Mouse (Mus musculus) cerebellum, adult 11 months (tissue): ENCODE results near the gene Fgg.

Source experiments
- DNase-seq: peaks from one replicate; pipeline ENCODE4 v3.0.0; 2022

Fgg gene

DNA sequence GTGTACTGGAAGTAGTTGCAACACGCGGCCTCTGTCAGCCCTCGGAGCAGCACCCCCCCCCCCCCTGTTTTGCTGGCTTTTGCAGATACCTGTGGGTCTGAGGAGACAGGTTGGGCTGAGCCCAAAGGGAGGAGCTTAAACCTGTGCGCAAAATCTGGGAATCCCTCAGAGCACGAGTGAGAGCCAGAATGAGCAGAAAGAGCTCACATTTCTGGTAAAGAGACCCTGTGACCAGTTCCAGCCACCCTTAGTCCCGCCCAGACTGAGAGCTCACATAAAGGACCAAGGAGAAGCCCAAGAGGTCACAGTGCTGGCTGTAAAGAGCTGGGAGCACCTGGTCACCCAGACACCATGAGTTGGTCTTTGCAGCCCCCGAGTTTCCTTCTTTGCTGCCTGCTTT lies at the start of gene Fgg:
TSS of gene Fgg (plus strand) at position 168 of the 400 bp plus-strand sequence.
- DNase-seq = no peak

DNA sequence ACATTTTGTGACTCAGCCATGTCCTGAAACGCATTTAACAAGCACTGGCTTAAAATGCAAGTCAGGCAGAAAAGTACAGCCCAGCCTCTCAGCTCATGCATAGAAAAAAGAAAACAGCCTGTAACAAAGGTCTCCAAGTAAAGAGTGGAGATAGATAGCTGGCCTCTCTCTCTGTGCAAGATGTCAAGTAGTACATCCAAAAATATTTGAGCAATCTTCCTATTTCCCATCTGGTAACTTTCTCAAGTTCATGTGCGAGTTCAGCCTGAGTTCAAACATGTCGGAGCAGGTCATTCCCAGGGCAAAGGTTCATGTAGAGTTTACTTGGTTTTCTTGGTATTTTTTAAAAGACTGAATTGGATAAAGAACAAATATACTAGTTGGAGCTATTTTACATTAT lies 36.5 kb upstream of the Fgg start:
- DNase-seq = no peak

DNA sequence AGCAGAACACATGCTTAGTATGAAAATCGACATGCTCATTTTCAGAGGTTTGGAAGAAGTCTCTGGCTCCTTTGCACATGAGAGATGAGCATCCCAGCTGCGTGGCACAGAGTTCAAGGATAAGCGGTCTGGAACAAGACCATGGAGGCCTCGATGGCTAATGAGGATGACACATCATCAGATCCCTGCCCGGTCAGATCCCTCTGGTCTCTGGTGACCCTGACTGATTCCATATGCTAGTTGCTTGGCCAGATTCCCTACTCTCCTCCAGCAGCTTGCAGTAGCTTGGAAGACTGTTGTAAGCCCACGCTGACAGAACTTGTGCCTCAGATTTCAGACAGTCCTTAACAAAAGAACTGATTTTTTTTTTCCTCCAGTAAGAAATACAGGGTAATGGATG lies 26.7 kb upstream of the Fgg start:
- DNase-seq = peak; percentile 4

DNA sequence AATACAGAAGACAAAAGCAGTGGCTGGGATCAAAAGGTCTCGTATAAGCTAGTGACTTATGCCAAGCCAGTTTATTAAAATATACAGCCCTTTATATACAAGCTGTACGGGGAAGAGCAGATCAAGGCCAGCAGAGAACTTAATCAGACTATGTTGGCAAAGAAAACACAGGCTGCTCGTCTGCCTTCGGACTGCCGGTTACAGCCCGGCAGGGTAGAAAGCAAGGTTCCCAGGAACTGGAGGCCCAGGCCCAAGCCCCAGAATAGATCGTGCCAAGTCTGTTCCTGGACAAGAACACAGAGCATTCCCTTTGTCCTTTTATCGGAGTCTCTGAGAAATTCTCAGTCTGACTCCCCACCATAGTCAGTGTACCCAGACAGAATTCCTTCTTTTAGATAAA lies 25.7 kb upstream of the Fgg start:
- DNase-seq = no peak

DNA sequence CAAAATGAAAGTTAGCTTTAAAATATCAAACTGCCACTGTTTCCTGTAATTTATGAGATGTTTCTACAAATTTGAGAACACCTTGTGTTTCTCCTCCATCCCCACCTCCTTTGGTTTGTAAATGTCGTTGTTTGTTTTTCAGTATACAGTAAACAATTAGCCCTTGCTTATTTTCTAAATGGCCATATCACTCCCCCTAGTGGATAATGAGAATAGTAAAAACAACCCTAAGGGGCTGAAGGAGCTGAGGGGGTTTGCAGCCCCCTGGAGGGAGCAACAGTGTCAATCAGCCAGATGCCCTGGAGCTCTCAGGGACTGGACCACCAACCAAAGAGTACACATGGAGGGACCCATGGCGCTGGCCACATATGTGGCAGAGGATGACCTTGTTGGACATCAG lies 22.7 kb upstream of the Fgg start:
- DNase-seq = no peak

DNA sequence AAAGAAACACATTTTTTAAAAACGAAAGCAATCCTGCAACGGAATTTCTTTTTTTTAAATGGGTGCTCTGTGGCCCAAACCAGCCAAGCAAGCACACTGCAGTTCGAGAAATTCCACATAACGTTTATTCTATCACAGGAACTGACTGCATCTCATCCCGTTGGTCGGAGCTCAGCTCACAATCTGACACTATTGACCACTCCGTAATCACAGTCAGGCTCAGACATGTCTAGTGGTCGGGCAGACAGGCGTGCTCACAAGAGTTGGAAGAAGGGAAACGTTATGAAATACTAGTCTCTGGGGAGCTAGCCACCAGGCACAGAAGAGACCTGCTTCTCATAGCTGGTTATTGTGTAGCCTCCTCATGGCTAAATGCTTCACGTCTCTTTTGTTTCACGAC lies 15.6 kb upstream of the Fgg start:
- DNase-seq = no peak

GRCm38 (mm10) chr3:82992956-82993355 lies 14.6 kb upstream of the Fgg start:
- no peak for DNase-seq

- peak; percentile 2 for DNase-seq
These were observed 12.2 kb upstream of the Fgg start for GRCm38 (mm10) chr3:82995368-82995767.

DNA sequence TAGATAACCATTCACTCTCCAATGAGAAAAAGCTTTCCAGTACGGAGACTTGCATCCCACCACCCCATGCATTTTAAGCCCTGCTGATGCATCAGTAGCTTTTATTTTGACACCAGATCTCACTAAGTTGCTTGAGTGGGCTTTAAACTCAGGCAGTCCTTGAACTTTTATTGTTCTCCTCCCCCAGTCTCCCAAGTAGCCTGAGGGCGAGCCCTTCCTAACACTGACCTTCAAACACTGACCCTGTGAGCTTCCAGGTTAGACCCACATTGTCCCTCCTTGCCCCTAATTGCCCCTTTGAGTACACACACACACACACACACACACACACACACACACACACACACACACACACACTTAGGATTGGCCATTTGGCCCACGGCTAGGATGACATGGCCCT lies 10.9 kb upstream of the Fgg start:
- DNase-seq = no peak

- peak; percentile 5 for DNase-seq
These were observed 8.6 kb upstream of the Fgg start for GRCm38 (mm10) chr3:82998772-82999463.

DNA sequence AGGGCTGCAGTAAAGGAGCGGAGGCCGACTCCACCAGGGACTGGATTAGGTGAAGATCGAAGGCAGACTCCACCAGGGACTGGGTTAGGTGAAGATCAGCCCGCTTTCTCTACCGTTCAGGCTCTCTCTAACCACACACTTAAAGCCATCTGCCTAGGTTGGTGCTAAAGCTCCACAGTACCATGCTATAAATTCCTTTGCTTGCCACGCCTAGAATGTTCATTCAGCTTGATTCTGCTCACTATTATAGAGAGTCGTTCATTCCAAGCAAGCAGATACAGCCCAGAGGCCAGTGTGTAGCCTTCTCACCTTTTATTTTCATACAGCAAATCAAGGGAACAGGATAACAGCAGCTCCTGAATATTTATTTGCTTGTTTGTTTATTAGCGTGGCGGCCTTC lies 7.5 kb upstream of the Fgg start:
- DNase-seq = no peak

DNA sequence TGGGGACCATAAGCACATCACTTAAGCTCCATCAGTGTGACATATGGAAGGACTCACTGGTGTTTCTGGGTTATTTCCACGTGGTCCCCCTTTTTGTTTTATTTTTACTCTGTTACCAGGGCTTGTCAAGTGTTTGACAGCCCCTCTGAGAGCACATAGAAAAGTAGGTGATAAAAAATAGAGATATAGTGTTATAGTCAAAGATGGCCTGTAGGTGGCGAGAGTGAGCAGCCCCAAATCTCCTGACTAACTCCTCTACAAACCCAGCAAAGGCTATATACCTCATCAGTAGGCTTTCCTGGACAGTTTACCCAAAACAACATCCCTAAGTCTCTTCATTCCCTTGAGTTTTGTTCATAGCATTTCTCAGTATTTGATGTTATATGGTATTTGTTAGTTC lies 5.3 kb upstream of the Fgg start:
- DNase-seq = peak; percentile 16

GRCm38 (mm10) chr3:83003068-83003467 lies 4.5 kb upstream of the Fgg start:
- DNase-seq = no peak

GRCm38 (mm10) chr3:83004801-83005200 lies 2.7 kb upstream of the Fgg start:
- DNase-seq = no peak

GRCm38 (mm10) chr3:83010291-83010690 lies 2.8 kb downstream of the Fgg start:
- no peak for DNase-seq

DNA sequence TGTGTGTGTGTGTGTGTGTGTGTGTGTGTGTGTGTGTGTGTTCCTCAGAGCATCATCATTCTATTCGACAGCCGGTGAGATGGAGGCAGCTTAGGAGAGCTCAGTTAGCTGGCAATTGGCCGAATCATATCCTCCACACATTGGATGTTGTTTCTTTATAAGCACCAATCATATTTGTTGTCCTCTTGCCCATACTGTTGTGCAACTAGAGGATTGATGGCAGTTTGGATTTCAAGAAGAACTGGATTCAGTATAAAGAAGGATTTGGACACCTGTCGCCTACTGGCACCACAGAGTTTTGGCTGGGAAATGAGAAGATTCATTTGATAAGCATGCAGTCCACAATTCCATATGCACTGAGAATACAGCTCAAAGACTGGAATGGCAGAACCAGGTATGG lies 3.6 kb downstream of the Fgg start:
- DNase-seq = no peak

- DNase-seq = no peak
These were observed 4.0 kb downstream of the Fgg start for GRCm38 (mm10) chr3:83011565-83011964.

DNA sequence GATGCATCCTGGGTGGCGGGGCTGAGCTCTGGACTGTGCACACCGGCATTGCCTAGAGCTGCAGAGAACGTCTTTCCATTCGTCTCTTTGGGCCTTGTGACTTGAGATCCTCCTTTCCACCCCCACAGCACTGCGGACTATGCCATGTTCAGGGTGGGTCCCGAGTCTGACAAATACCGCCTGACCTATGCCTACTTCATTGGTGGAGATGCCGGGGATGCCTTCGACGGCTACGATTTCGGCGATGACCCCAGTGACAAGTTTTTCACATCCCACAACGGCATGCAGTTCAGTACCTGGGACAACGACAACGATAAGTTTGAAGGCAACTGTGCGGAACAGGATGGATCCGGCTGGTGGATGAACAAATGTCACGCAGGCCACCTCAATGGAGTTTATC lies 5.1 kb downstream of the Fgg start:
- no peak for DNase-seq

GRCm38 (mm10) chr3:83013951-83014350 lies 6.4 kb downstream of the Fgg start:
- no peak for DNase-seq

GRCm38 (mm10) chr3:83016236-83016635 lies 8.7 kb downstream of the Fgg start:
- no peak for DNase-seq

DNA sequence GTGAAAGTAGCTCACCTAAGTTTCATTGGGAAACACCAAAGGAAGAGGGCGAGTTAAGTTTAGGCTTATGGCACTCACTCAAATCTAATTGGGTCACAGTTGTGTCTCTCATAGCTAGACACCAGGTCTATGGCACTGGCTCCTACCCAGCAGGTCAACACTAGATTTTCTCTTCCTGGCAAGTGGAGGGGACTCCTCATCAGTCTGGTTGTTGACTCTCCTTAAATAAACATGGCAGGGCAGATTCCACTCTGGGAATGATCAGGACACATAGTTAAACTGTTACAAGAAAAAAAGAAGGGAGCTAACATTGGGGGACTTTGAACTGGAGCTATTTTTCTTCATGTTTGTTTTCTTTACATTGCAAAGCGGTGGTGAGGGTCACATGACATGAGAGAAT lies 12.9 kb downstream of the Fgg start:
- no peak for DNase-seq

DNA sequence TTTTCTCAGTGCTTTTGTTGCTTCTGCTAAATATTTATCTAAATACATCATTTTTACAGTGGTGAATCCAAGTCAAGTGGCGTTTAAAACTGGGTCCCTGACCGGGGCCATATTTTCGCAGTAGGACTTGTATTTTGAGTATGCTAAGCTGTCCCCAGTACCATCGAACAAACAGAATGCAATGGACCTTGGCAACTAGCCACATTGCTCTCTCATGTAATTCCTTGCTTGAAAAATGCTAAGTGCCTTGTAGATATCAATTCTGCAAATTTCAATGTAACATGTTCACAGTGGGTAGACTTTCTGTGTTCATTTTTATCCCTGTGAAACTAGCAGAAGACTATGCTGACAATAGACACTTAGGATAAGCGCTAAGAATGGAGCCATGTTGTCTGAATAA lies 13.7 kb downstream of the Fgg start:
- no peak for DNase-seq

DNA sequence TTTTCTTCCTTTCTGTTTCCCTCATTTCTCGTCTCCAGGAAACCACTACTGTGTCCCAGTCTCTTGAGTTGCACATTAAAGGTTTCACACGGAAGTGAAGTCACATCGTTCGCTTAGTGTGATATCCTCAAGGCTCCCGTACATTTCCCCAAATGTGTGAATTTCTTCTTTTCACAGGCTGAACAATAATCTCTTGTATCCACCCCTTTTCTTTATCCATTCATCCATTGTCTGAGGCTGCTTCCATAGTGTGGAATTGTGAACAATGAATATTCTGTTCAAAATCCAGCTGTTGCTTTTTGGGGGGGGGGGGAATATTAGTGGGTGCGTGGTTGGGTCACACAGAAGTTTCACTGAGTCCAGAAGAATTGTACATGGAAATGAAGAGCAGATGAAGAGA lies 17.5 kb downstream of the Fgg start:
- DNase-seq = no peak

GRCm38 (mm10) chr3:83025475-83026301 lies 18.2 kb downstream of the Fgg start, which contains the start of gene Fga:
Fga (plus strand) TSS chr3:83026076.
- no peak for DNase-seq
